Mouse (Mus musculus) forebrain, embryonic 12.5 days (tissue): ENCODE results near the gene Dleu7. TPM values are rescaled to one million over a fixed set of nuclear protein-coding genes. Genes with fewer than 3 reads are reported as not detected.

Experiments
- ATAC-seq: fragments of 200-750 bp; cut with Nextera tagmentation; 2 replicates; pipeline ENCODE4 v1.8.0; 2017; ENCODE audit warnings: moderate TSS enrichment; ENCODE audit not compliant: low FRiP score
- H3K27ac ChIP-seq: fragments of 300-500 bp; sonication (generic); 2 replicates; pipeline ENCODE4 v1.5.1; 2016; ENCODE audit warnings: mild to moderate bottlenecking
- H3K27me3 ChIP-seq: fragments of 300-500 bp; sonication (generic); 2 replicates; pipeline ENCODE4 v1.6.1; 2016; ENCODE audit warnings: mild to moderate bottlenecking
- H3K36me3 ChIP-seq: fragments of 300-500 bp; sonication (generic); replicated peaks from 2 replicates; pipeline ENCODE4 v1.6.1; 2016; ENCODE audit warnings: mild to moderate bottlenecking
- H3K4me1 ChIP-seq: fragments of 300-500 bp; sonication (generic); 2 replicates; pipeline ENCODE4 v1.6.1; 2016
- H3K4me2 ChIP-seq: fragments of 300-500 bp; sonication (generic); 2 replicates; pipeline ENCODE4 v1.6.1; 2016; ENCODE audit warnings: mild to moderate bottlenecking, moderate library complexity
- H3K4me3 ChIP-seq: fragments of 300-500 bp; sonication (generic); replicated peaks from 2 replicates; pipeline ENCODE4 v1.5.1; 2016; ENCODE audit warnings: mild to moderate bottlenecking
- H3K9ac ChIP-seq: fragments of 300-500 bp; sonication (generic); 2 replicates; pipeline ENCODE4 v1.6.1; 2016; ENCODE audit warnings: mild to moderate bottlenecking
- H3K9me3 ChIP-seq: fragments of 300-500 bp; sonication (generic); 2 replicates; pipeline ENCODE4 v1.6.1; 2016
- WGBS: fragments of 180-500 bp; shearing (Covaris S2); methylation state at CpG from one replicate; pipeline ENCODE4 v1.1.7; 2016; 5-methylcytosine and 5-hydroxymethylcytosine counted together
- polyA plus RNA-seq: library from polyadenylated mRNA; unstranded; fragments of >200 nt; fragmentation: Nextera tagmentation; extraction: Ambion mirVana; gene quantifications from 2 replicates; pipeline ENCODE4 v1.2.1, GENCODE M21; 2016

Dleu7 gene
- 9.1 and 10.2 TPM in 2 replicates for polyA plus RNA-seq

GRCm38 (mm10) chr14:62292488-62293339 is at the start of gene Dleu7, which contains the start of gene Rnaseh2b:
TSS of gene Dleu7 (minus strand) at chr14:62293047.
TSS of gene Rnaseh2b (plus strand) at chr14:62292589.
- under 1% methylated on average over 58 of the region's 60 CpGs for WGBS
- peak within 1 kb of the TSS; percentile 55 for H3K4me3 ChIP-seq
- H3K36me3 ChIP-seq = no peaks in the 10 kb centered on the region
- peaks cover 15% of the 10 kb centered on the region for H3K4me1 ChIP-seq
- peak within 1 kb of the TSS; percentile 98 for H3K4me2 ChIP-seq
- peak within 1 kb of the TSS; percentile 38; the same call in 1 of the 2 replicates for H3K27ac ChIP-seq
- ATAC-seq = peak; percentile 88
- H3K27me3 ChIP-seq = peaks cover 10% of the 10 kb centered on the region; the same call in 1 of the 2 replicates
- H3K9ac ChIP-seq = peak within 1 kb of the TSS; percentile 71
- no peaks in the 10 kb centered on the region for H3K9me3 ChIP-seq

- Histone ChIP-seq H3K9me3 (no peaks in the 10 kb centered on the region), H3K9ac (no peak overlapping the region), H3K27me3 (no peaks in the 10 kb centered on the region), H3K27ac (no peak overlapping the region), H3K4me2 (no peak overlapping the region), H3K4me3 (no peak overlapping the region), H3K36me3 (0 out of 2 replicates have a peak, but pooled peaks cover 3% of the 10 kb centered on the region), H3K4me1 (peaks cover 22% of the 10 kb centered on the region)
- WGBS = 73% methylated on average over 8 of the region's 8 CpGs
- ATAC-seq = no peak
These were observed 49.2 kb upstream of the Dleu7 start for GRCm38 (mm10) chr14:62341887-62342642.

GRCm38 (mm10) chr14:62339196-62339595 is 46.3 kb upstream of the Dleu7 start:
- 95% methylated on average over 1 of the region's 1 CpGs for WGBS

GRCm38 (mm10) chr14:62333909-62334687 is 41.3 kb upstream of the Dleu7 start:
- WGBS = 78% methylated on average over 9 of the region's 9 CpGs
- no peak overlapping the region for H3K27ac ChIP-seq
- peaks cover 28% of the 10 kb centered on the region for H3K4me1 ChIP-seq

More at GRCm38 (mm10) chr14:62339196-62339595, 46.3 kb upstream of the Dleu7 start:
- no peak overlapping the region for H3K9ac ChIP-seq
- H3K4me1 ChIP-seq = peaks cover 14% of the 10 kb centered on the region
- 0 out of 2 replicates have a peak, but pooled peaks cover 3% of the 10 kb centered on the region for H3K36me3 ChIP-seq
- ATAC-seq = no peak
- H3K27ac ChIP-seq = no peak overlapping the region
- no peak overlapping the region for H3K4me2 ChIP-seq
- H3K4me3 ChIP-seq = no peak overlapping the region
- H3K27me3 ChIP-seq = no peaks in the 10 kb centered on the region
- no peaks in the 10 kb centered on the region for H3K9me3 ChIP-seq

GRCm38 (mm10) chr14:62331866-62332619 is 39.2 kb upstream of the Dleu7 start:
- no peaks in the 10 kb centered on the region for H3K36me3 ChIP-seq

More at GRCm38 (mm10) chr14:62333909-62334687, 41.3 kb upstream of the Dleu7 start:
- Histone ChIP-seq H3K4me3 (no peak overlapping the region), H3K9ac (no peak overlapping the region), H3K36me3 (no peaks in the 10 kb centered on the region), H3K9me3 (no peaks in the 10 kb centered on the region), H3K27me3 (no peaks in the 10 kb centered on the region), H3K4me2 (no peak overlapping the region; the same call in 1 of the 2 replicates)
- no peak for ATAC-seq

GRCm38 (mm10) chr14:62331457-62331856 is 38.6 kb upstream of the Dleu7 start:
- Histone ChIP-seq H3K9me3 (no peaks in the 10 kb centered on the region), H3K27ac (peak overlapping the region; percentile 78; the same call in 1 of the 2 replicates), H3K9ac (peak overlapping the region; percentile 74), H3K4me2 (peak overlapping the region; percentile 80), H3K27me3 (no peaks in the 10 kb centered on the region), H3K4me1 (peaks cover 41% of the 10 kb centered on the region), H3K4me3 (peak overlapping the region; percentile 66), H3K36me3 (no peaks in the 10 kb centered on the region)
- no peak for ATAC-seq
- 9% methylated on average over 6 of the region's 6 CpGs for WGBS

More at GRCm38 (mm10) chr14:62331866-62332619, 39.2 kb upstream of the Dleu7 start:
- Histone ChIP-seq H3K9ac (peak overlapping the region; percentile 74), H3K9me3 (no peaks in the 10 kb centered on the region), H3K27me3 (no peaks in the 10 kb centered on the region), H3K4me3 (peak overlapping the region; percentile 66), H3K4me2 (peak overlapping the region; percentile 80), H3K4me1 (peaks cover 35% of the 10 kb centered on the region), H3K27ac (peak overlapping the region; percentile 78)
- ATAC-seq = peak; percentile 88
- WGBS = under 1% methylated on average over 62 of the region's 62 CpGs

- H3K9ac ChIP-seq = no peak overlapping the region
- no peak overlapping the region for H3K27ac ChIP-seq
- H3K4me3 ChIP-seq = no peak overlapping the region
- ATAC-seq = no peak
- H3K36me3 ChIP-seq = no peaks in the 10 kb centered on the region
- WGBS = 83% methylated on average over 3 of the region's 3 CpGs
- no peaks in the 10 kb centered on the region for H3K27me3 ChIP-seq
- H3K9me3 ChIP-seq = no peaks in the 10 kb centered on the region
- no peak overlapping the region for H3K4me2 ChIP-seq
- peaks cover 47% of the 10 kb centered on the region for H3K4me1 ChIP-seq
These were observed 36.8 kb upstream of the Dleu7 start for GRCm38 (mm10) chr14:62329631-62330030.

GRCm38 (mm10) chr14:62328606-62329005 is 35.8 kb upstream of the Dleu7 start:
- no peaks in the 10 kb centered on the region for H3K27me3 ChIP-seq
- ATAC-seq = no peak
- no peak overlapping the region for H3K27ac ChIP-seq
- no peak overlapping the region for H3K9ac ChIP-seq
- H3K36me3 ChIP-seq = no peaks in the 10 kb centered on the region
- 55% methylated on average over 6 of the region's 6 CpGs for WGBS
- H3K9me3 ChIP-seq = no peaks in the 10 kb centered on the region
- no peak overlapping the region for H3K4me3 ChIP-seq
- H3K4me2 ChIP-seq = no peak overlapping the region
- H3K4me1 ChIP-seq = peaks cover 41% of the 10 kb centered on the region

- 16% methylated on average over 2 of the region's 2 CpGs for WGBS
- ATAC-seq = no peak
- H3K27ac ChIP-seq = peak overlapping the region; percentile 2; the same call in 1 of the 2 replicates
- H3K27me3 ChIP-seq = no peaks in the 10 kb centered on the region
- no peak overlapping the region for H3K4me3 ChIP-seq
- no peaks in the 10 kb centered on the region for H3K36me3 ChIP-seq
- no peak overlapping the region for H3K9ac ChIP-seq
- H3K4me2 ChIP-seq = no peak overlapping the region
- peaks cover 30% of the 10 kb centered on the region for H3K4me1 ChIP-seq
- no peaks in the 10 kb centered on the region for H3K9me3 ChIP-seq
These were observed 34.3 kb upstream of the Dleu7 start for GRCm38 (mm10) chr14:62327171-62327570.

- WGBS = 88% methylated on average over 3 of the region's 3 CpGs
- ATAC-seq = no peak
- no peak overlapping the region for H3K27ac ChIP-seq
These were observed 33.2 kb upstream of the Dleu7 start for GRCm38 (mm10) chr14:62326026-62326425.

GRCm38 (mm10) chr14:62324943-62325342 is 32.1 kb upstream of the Dleu7 start:
- Histone ChIP-seq H3K9me3 (no peaks in the 10 kb centered on the region), H3K36me3 (no peaks in the 10 kb centered on the region), H3K4me2 (no peak overlapping the region), H3K27me3 (no peaks in the 10 kb centered on the region), H3K4me1 (peaks cover 19% of the 10 kb centered on the region), H3K4me3 (no peak overlapping the region), H3K27ac (no peak overlapping the region), H3K9ac (no peak overlapping the region)
- no peak for ATAC-seq
- WGBS = 92% methylated on average over 5 of the region's 5 CpGs

More at GRCm38 (mm10) chr14:62326026-62326425, 33.2 kb upstream of the Dleu7 start:
- no peaks in the 10 kb centered on the region for H3K9me3 ChIP-seq
- no peak overlapping the region for H3K4me2 ChIP-seq
- H3K9ac ChIP-seq = no peak overlapping the region
- H3K4me1 ChIP-seq = peaks cover 24% of the 10 kb centered on the region
- H3K27me3 ChIP-seq = no peaks in the 10 kb centered on the region
- H3K4me3 ChIP-seq = no peak overlapping the region
- H3K36me3 ChIP-seq = no peaks in the 10 kb centered on the region
